Mouse (Mus musculus): ENCODE measurements at regions not wholly inside any gene's neighbourhood (a gene's known extent, or its start where the extent isn't known, plus 50 kb on each side); places are given as distances from the start of the nearest gene placed in this dataset.

DNA sequence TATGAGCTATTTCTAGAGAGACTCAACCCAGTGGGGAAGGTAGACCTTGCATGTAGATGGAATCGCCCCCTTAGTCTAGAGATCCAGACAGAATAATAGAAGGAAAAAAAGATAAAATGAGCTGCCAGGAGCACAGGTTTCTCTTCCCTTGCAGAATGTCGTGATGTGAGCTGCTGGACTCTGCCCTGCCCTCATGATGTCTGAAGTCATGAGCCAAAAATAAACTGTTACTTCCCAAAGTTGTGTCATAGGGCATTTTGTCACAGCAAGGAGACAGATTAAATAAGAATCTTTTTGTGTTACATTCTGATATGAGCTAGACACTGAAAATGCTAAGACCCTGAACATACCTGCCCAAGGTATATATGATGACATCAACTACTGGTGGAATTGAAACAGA, 126.4 kb downstream of the Rnd3 start:
- Histone ChIP-seq H3K4me1 (replicated peaks; ENCODE audit: control insufficient read depth, insufficient read depth, low read length) (no peaks in the 10 kb centered on the region), H3K4me3 (ENCODE audit: low read depth, low read length) (no peak overlapping the region), H3K9me3 (ENCODE audit: control insufficient read depth) (no peaks in the 10 kb centered on the region), H3K27ac (ENCODE audit: low read depth, low read length) (no peak overlapping the region), H3K9ac (ENCODE audit: low read depth, low read length) (no peak overlapping the region), H3K36me3 (ENCODE audit: control insufficient read depth, insufficient read depth) (no peaks in the 10 kb centered on the region), H3K27me3 (replicated peaks; ENCODE audit: control insufficient read depth, insufficient read depth, low read length) (no peaks in the 10 kb centered on the region), H3K4me2 (replicated peaks; ENCODE audit: low read depth) (no peak overlapping the region)
- no peak for TF ChIP-seq CTCF (IDR thresholded peaks at IDR 0.05; ENCODE audit: low read depth)
- peak; percentile 49; the same call in 1 of the 2 replicates for ATAC-seq
- 53% methylated on average over 2 of the region's 2 CpGs for WGBS

DNA sequence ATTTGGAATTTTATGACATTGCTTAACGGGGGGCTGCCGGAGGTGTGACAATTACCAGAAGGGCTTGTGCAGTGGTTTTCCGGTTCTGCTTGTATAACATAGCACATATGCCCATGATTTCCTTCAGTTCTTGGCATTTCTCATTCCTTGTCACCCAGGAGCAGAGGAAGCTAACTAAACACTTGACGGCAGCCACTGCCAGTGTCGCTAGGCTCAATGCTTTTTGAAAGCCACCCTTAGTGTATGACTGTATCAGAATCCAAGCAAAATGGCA, 132.8 kb downstream of the Rnd3 start:
- Histone ChIP-seq H3K9ac (ENCODE audit: low read depth, low read length) (no peak overlapping the region), H3K27ac (ENCODE audit: low read depth, low read length) (no peak overlapping the region)
- TF ChIP-seq CTCF (IDR thresholded peaks at IDR 0.05; ENCODE audit: low read depth), result no peak

DNA sequence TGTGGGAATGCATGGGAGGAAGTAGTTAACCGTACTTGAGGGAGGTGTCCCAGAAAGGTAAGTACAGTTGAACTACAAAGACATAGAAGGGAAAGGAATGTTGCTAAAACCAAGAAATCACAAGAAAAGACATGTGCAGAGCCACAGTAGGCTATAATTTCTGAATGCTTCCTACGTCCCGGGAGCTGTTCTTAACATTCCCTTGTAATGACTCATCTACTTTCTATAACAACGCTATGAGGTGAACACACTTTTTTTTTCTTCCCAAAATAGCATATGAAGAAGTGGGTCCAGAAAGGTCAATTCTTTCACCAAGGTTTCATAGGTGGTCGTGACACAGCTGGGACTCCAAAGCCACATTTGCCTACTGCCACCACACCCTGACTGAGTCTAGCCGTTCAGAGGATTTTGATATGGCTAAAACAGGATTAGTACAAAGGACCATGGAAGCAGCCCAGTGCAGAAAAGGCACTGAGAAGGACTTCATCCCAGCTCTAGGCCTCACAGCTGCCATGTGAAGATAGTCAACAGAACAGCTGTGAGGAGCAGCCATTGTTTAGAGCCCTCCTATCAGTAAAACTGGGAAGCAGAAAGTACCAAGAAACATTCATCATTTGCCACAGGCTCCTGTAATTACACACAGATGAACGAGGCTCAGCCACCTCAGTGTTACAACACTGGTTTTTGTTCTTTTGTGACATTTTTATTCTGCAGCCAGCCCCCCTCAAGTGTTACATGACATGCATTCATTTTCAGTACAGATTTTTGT, 133.4 kb downstream of the Rnd3 start:
- no peaks in the 10 kb centered on the region for H3K27me3 ChIP-seq (replicated peaks; ENCODE audit: control insufficient read depth, insufficient read depth, low read length)
- no peak overlapping the region for H3K9ac ChIP-seq (ENCODE audit: low read depth, low read length)
- no peak for TF ChIP-seq CTCF (IDR thresholded peaks at IDR 0.05; ENCODE audit: low read depth)
- H3K9me3 ChIP-seq (ENCODE audit: control insufficient read depth), result no peaks in the 10 kb centered on the region
- 44% methylated on average over 7 of the region's 7 CpGs for WGBS
- H3K4me2 ChIP-seq (replicated peaks; ENCODE audit: low read depth), result no peak overlapping the region
- no peaks in the 10 kb centered on the region for H3K36me3 ChIP-seq (ENCODE audit: control insufficient read depth, insufficient read depth)
- H3K27ac ChIP-seq (ENCODE audit: low read depth, low read length), result no peak overlapping the region
- H3K4me1 ChIP-seq (replicated peaks; ENCODE audit: control insufficient read depth, insufficient read depth, low read length), result no peaks in the 10 kb centered on the region
- H3K4me3 ChIP-seq (ENCODE audit: low read depth, low read length), result no peak overlapping the region
- ATAC-seq, result no peak

More for the DNA sequence above, 132.8 kb downstream of the Rnd3 start:
- ATAC-seq, result no peak
- H3K9me3 ChIP-seq (ENCODE audit: control insufficient read depth), result no peaks in the 10 kb centered on the region
- no peaks in the 10 kb centered on the region for H3K36me3 ChIP-seq (ENCODE audit: control insufficient read depth, insufficient read depth)
- H3K4me3 ChIP-seq (ENCODE audit: low read depth, low read length), result no peak overlapping the region
- WGBS, result 63% methylated on average over 5 of the region's 5 CpGs
- no peaks in the 10 kb centered on the region for H3K4me1 ChIP-seq (replicated peaks; ENCODE audit: control insufficient read depth, insufficient read depth, low read length)
- no peaks in the 10 kb centered on the region for H3K27me3 ChIP-seq (replicated peaks; ENCODE audit: control insufficient read depth, insufficient read depth, low read length)
- no peak overlapping the region for H3K4me2 ChIP-seq (replicated peaks; ENCODE audit: low read depth)

GRCm38 (mm10) chr2:51014232-51014631, 134.7 kb downstream of the Rnd3 start:
- no peak for TF ChIP-seq CTCF (IDR thresholded peaks at IDR 0.05; ENCODE audit: low read depth)

GRCm38 (mm10) chr2:51013090-51013489, 135.8 kb downstream of the Rnd3 start:
- Histone ChIP-seq H3K4me2 (replicated peaks; ENCODE audit: low read depth) (no peak overlapping the region), H3K27ac (ENCODE audit: low read depth, low read length) (no peak overlapping the region), H3K4me3 (ENCODE audit: low read depth, low read length) (no peak overlapping the region), H3K27me3 (replicated peaks; ENCODE audit: control insufficient read depth, insufficient read depth, low read length) (no peaks in the 10 kb centered on the region), H3K36me3 (ENCODE audit: control insufficient read depth, insufficient read depth) (no peaks in the 10 kb centered on the region), H3K9ac (ENCODE audit: low read depth, low read length) (no peak overlapping the region), H3K9me3 (ENCODE audit: control insufficient read depth) (no peaks in the 10 kb centered on the region), H3K4me1 (replicated peaks; ENCODE audit: control insufficient read depth, insufficient read depth, low read length) (0 out of 2 replicates have a peak, but pooled peaks cover 2% of the 10 kb centered on the region)
- ATAC-seq, result no peak
- TF ChIP-seq CTCF (IDR thresholded peaks at IDR 0.05; ENCODE audit: low read depth), result no peak
- WGBS, result 57% methylated on average over 2 of the region's 2 CpGs

More at GRCm38 (mm10) chr2:51014232-51014631, 134.7 kb downstream of the Rnd3 start:
- H3K27me3 ChIP-seq (replicated peaks; ENCODE audit: control insufficient read depth, insufficient read depth, low read length), result no peaks in the 10 kb centered on the region
- H3K36me3 ChIP-seq (ENCODE audit: control insufficient read depth, insufficient read depth), result no peaks in the 10 kb centered on the region
- H3K4me2 ChIP-seq (replicated peaks; ENCODE audit: low read depth), result no peak overlapping the region
- H3K9ac ChIP-seq (ENCODE audit: low read depth, low read length), result no peak overlapping the region
- no peak for ATAC-seq
- no peaks in the 10 kb centered on the region for H3K4me1 ChIP-seq (replicated peaks; ENCODE audit: control insufficient read depth, insufficient read depth, low read length)
- H3K27ac ChIP-seq (ENCODE audit: low read depth, low read length), result no peak overlapping the region
- no peaks in the 10 kb centered on the region for H3K9me3 ChIP-seq (ENCODE audit: control insufficient read depth)
- H3K4me3 ChIP-seq (ENCODE audit: low read depth, low read length), result no peak overlapping the region

DNA sequence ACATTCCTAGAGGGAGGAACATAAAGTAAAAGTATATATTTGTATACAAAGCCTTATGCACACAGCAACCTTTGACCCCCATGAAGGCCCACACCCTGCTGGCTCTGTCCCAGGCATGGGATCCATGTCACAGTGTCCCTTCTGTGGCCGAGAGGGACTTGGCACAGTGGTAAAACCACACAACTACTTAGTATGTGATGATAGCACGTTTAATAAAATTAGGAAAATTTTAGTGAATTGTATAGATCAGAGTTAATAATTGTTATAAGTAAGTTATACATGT, 140.7 kb downstream of the Rnd3 start:
- Histone ChIP-seq H3K36me3 (ENCODE audit: control insufficient read depth, insufficient read depth) (no peaks in the 10 kb centered on the region; the same call in 1 of the 2 replicates), H3K27me3 (replicated peaks; ENCODE audit: control insufficient read depth, insufficient read depth, low read length) (no peaks in the 10 kb centered on the region), H3K4me2 (replicated peaks; ENCODE audit: low read depth) (no peak overlapping the region), H3K4me3 (ENCODE audit: low read depth, low read length) (no peak overlapping the region), H3K27ac (ENCODE audit: low read depth, low read length) (no peak overlapping the region), H3K4me1 (replicated peaks; ENCODE audit: control insufficient read depth, insufficient read depth, low read length) (0 out of 2 replicates have a peak, but pooled peaks cover 3% of the 10 kb centered on the region), H3K9me3 (ENCODE audit: control insufficient read depth) (no peaks in the 10 kb centered on the region), H3K9ac (ENCODE audit: low read depth, low read length) (no peak overlapping the region)
- 50% methylated on average over 2 of the region's 2 CpGs for WGBS
- TF ChIP-seq CTCF (IDR thresholded peaks at IDR 0.05; ENCODE audit: low read depth), result no peak
- ATAC-seq, result peak; percentile 80
